Mouse (Mus musculus) liver, embryonic 16.5 days (tissue): Measurements from ENCODE around the gene Abtb2. TPM values are rescaled to one million over a fixed set of nuclear protein-coding genes. Genes with fewer than 3 reads are reported as not detected.

Experiments used
- ATAC-seq: fragments of 200-750 bp; cut with Nextera tagmentation; 2 replicates; pipeline ENCODE4 v1.8.0; 2017; ENCODE audit warnings: low read depth, mild to moderate bottlenecking, moderate number of reproducible peaks, moderate library complexity
- H3K27ac ChIP-seq: fragments of 300-500 bp; sonication (generic); 2 replicates; pipeline ENCODE4 v1.5.1; 2014; ENCODE audit warnings: mild to moderate bottlenecking, low read length
- H3K27me3 ChIP-seq: fragments of 300-500 bp; sonication (generic); 2 replicates; pipeline ENCODE4 v1.6.1; 2014; ENCODE audit warnings: low read depth, low read length, mixed read lengths; ENCODE audit not compliant: control insufficient read depth, insufficient read depth
- H3K36me3 ChIP-seq: fragments of 300-500 bp; sonication (generic); 2 replicates; pipeline ENCODE4 v1.6.1; 2014; ENCODE audit warnings: mild to moderate bottlenecking; ENCODE audit not compliant: control insufficient read depth, insufficient read depth
- H3K4me1 ChIP-seq: fragments of 300-500 bp; sonication (generic); 2 replicates; pipeline ENCODE4 v1.6.1; 2014; ENCODE audit warnings: low read depth, low read length, mixed read lengths; ENCODE audit not compliant: control insufficient read depth
- H3K4me2 ChIP-seq: fragments of 300-500 bp; sonication (generic); 2 replicates; pipeline ENCODE4 v1.6.1; 2014; ENCODE audit warnings: low read depth, low read length, mixed read lengths
- H3K4me3 ChIP-seq: fragments of 300-500 bp; sonication (generic); 2 replicates; pipeline ENCODE4 v1.5.1; 2014; ENCODE audit warnings: low read depth, mild to moderate bottlenecking, low read length
- H3K9ac ChIP-seq: fragments of 300-500 bp; sonication (generic); 2 replicates; pipeline ENCODE4 v1.6.1; 2014; ENCODE audit warnings: low read depth, low read length
- H3K9me3 ChIP-seq: fragments of 300-500 bp; sonication (generic); replicated peaks from 2 replicates; pipeline ENCODE4 v1.6.1; 2016; ENCODE audit warnings: low read length; ENCODE audit not compliant: control insufficient read depth
- WGBS: fragments of 180-500 bp; shearing (Covaris S2); extraction: QIAGEN DNeasy Blood & Tissue Kit; methylation state at CpG from one replicate; pipeline ENCODE4 v1.1.7; 2014; ENCODE audit not compliant: insufficient replicate concordance; 5-methylcytosine and 5-hydroxymethylcytosine counted together
- polyA plus RNA-seq: library from polyadenylated mRNA; unstranded; fragments of >200 nt; fragmentation: Nextera tagmentation; extraction: Ambion mirVana; gene quantifications from 2 replicates; pipeline ENCODE4 v1.2.1, GENCODE M21; 2015

Abtb2 gene
- polyA plus RNA-seq, 1 experiment from 2014 or later, result 3.3 TPM

GRCm38 (mm10) chr2:103710849-103711248, 144.7 kb downstream of the Abtb2 start:
- H3K4me2 ChIP-seq, result no peak overlapping the region
- ATAC-seq, result no peak
- no peaks in the 10 kb centered on the region for H3K9me3 ChIP-seq
- no peak overlapping the region for H3K4me3 ChIP-seq
- 79% methylated on average over 7 of the region's 7 CpGs for WGBS
- H3K27me3 ChIP-seq, result no peaks in the 10 kb centered on the region
- H3K4me1 ChIP-seq, result peaks cover 16% of the 10 kb centered on the region
- no peak overlapping the region for H3K27ac ChIP-seq
- H3K9ac ChIP-seq, result no peak overlapping the region
- no peaks in the 10 kb centered on the region for H3K36me3 ChIP-seq

- Histone ChIP-seq H3K9me3 (no peaks in the 10 kb centered on the region), H3K4me2 (no peak overlapping the region), H3K36me3 (no peaks in the 10 kb centered on the region), H3K4me3 (no peak overlapping the region), H3K4me1 (peaks cover 5% of the 10 kb centered on the region), H3K9ac (no peak overlapping the region), H3K27ac (peak overlapping the region; percentile 48; the same call in 1 of the 2 replicates), H3K27me3 (no peaks in the 10 kb centered on the region)
- ATAC-seq, result peak; percentile 84
- 68% methylated on average over 7 of the region's 7 CpGs for WGBS
Observed at GRCm38 (mm10) chr2:103713831-103714230, 147.7 kb downstream of the Abtb2 start.

- Histone ChIP-seq H3K36me3 (no peaks in the 10 kb centered on the region), H3K4me2 (no peak overlapping the region), H3K9me3 (no peaks in the 10 kb centered on the region), H3K27me3 (no peaks in the 10 kb centered on the region), H3K9ac (no peak overlapping the region), H3K27ac (peak overlapping the region; percentile 48; the same call in 1 of the 2 replicates), H3K4me1 (peaks cover 5% of the 10 kb centered on the region), H3K4me3 (no peak overlapping the region)
- no peak for ATAC-seq
- WGBS, result 59% methylated on average over 4 of the region's 4 CpGs
Observed at GRCm38 (mm10) chr2:103714412-103714811, 148.3 kb downstream of the Abtb2 start.

- Histone ChIP-seq H3K36me3 (peaks cover 10% of the 10 kb centered on the region), H3K4me1 (peaks cover 5% of the 10 kb centered on the region), H3K4me3 (no peak overlapping the region), H3K9me3 (no peaks in the 10 kb centered on the region), H3K27ac (no peak overlapping the region), H3K27me3 (no peaks in the 10 kb centered on the region), H3K9ac (no peak overlapping the region), H3K4me2 (no peak overlapping the region)
- ATAC-seq, result peak; percentile 47
- WGBS, result 55% methylated on average over 8 of the region's 8 CpGs
Observed at GRCm38 (mm10) chr2:103718594-103719291, 152.6 kb downstream of the Abtb2 start.

- H3K36me3 ChIP-seq, result peaks cover 13% of the 10 kb centered on the region
Observed at GRCm38 (mm10) chr2:103719292-103719646, 153.2 kb downstream of the Abtb2 start.

GRCm38 (mm10) chr2:103724521-103724920, 158.4 kb downstream of the Abtb2 start:
- H3K4me2 ChIP-seq, result no peak overlapping the region
- no peak overlapping the region for H3K4me3 ChIP-seq
- whole genome bisulfite sequencing, result 75% methylated on average over 2 of the region's 2 CpGs
- no peak overlapping the region for H3K9ac ChIP-seq
- ATAC-seq, result no peak
- peaks cover 17% of the 10 kb centered on the region for H3K36me3 ChIP-seq
- H3K4me1 ChIP-seq, result no peaks in the 10 kb centered on the region
- no peak overlapping the region for H3K27ac ChIP-seq
- H3K9me3 ChIP-seq, result no peaks in the 10 kb centered on the region
- no peaks in the 10 kb centered on the region for H3K27me3 ChIP-seq

More at GRCm38 (mm10) chr2:103719292-103719646, 153.2 kb downstream of the Abtb2 start:
- Histone ChIP-seq H3K4me1 (peaks cover 5% of the 10 kb centered on the region), H3K9me3 (no peaks in the 10 kb centered on the region), H3K27ac (no peak overlapping the region), H3K4me2 (no peak overlapping the region), H3K4me3 (no peak overlapping the region), H3K27me3 (no peaks in the 10 kb centered on the region), H3K9ac (no peak overlapping the region)
- WGBS, result 95% methylated on average over 7 of the region's 7 CpGs
- no peak for ATAC-seq

- Histone ChIP-seq H3K27ac (no peak overlapping the region), H3K27me3 (no peaks in the 10 kb centered on the region), H3K9ac (no peak overlapping the region), H3K9me3 (no peaks in the 10 kb centered on the region), H3K4me3 (no peak overlapping the region), H3K36me3 (peaks cover 7% of the 10 kb centered on the region; the same call in 1 of the 2 replicates), H3K4me2 (no peak overlapping the region), H3K4me1 (no peaks in the 10 kb centered on the region)
- no peak; the same call in 1 of the 2 replicates for ATAC-seq
- WGBS, result 73% methylated on average over 12 of the region's 12 CpGs
Observed at GRCm38 (mm10) chr2:103728027-103728540, 162.0 kb downstream of the Abtb2 start.

- H3K27me3 ChIP-seq, result no peaks in the 10 kb centered on the region
- no peak overlapping the region for H3K9ac ChIP-seq
- H3K9me3 ChIP-seq, result no peaks in the 10 kb centered on the region
- ATAC-seq, result no peak
- peaks cover 11% of the 10 kb centered on the region for H3K36me3 ChIP-seq
- no peak overlapping the region for H3K27ac ChIP-seq
- 79% methylated on average over 8 of the region's 8 CpGs for WGBS
- H3K4me3 ChIP-seq, result no peak overlapping the region
- no peaks in the 10 kb centered on the region for H3K4me1 ChIP-seq
- no peak overlapping the region for H3K4me2 ChIP-seq
Observed at GRCm38 (mm10) chr2:103730999-103731398, 164.9 kb downstream of the Abtb2 start.

- ATAC-seq, result no peak
Observed at GRCm38 (mm10) chr2:103731423-103731822, 165.3 kb downstream of the Abtb2 start.

More at GRCm38 (mm10) chr2:103731423-103731822, 165.3 kb downstream of the Abtb2 start:
- H3K27me3 ChIP-seq, result no peaks in the 10 kb centered on the region
- no peak overlapping the region for H3K27ac ChIP-seq
- no peaks in the 10 kb centered on the region for H3K4me1 ChIP-seq
- 79% methylated on average over 6 of the region's 6 CpGs for WGBS
- no peak overlapping the region for H3K4me3 ChIP-seq
- H3K36me3 ChIP-seq, result peaks cover 9% of the 10 kb centered on the region
- no peak overlapping the region for H3K9ac ChIP-seq
- no peak overlapping the region for H3K4me2 ChIP-seq
- no peaks in the 10 kb centered on the region for H3K9me3 ChIP-seq
